Mouse (Mus musculus) stomach, embryonic 14.5 days (tissue): ENCODE results near the gene Krt33b. TPM values are rescaled to one million over a fixed set of nuclear protein-coding genes. Genes with fewer than 3 reads are reported as not detected.

ENCODE experiments used
- ATAC-seq: fragments of 200-750 bp; cut with Nextera tagmentation; 2 replicates; pipeline ENCODE4 v1.8.0; 2017; ENCODE audit warnings: low read depth, moderate TSS enrichment; ENCODE audit not compliant: insufficient number of reproducible peaks, insufficient read depth, low FRiP score
- H3K27ac ChIP-seq: fragments of 300-500 bp; sonication (generic); 2 replicates; pipeline ENCODE4 v1.5.1; 2014; ENCODE audit warnings: mild to moderate bottlenecking, low read length, moderate library complexity, mixed read lengths
- H3K27me3 ChIP-seq: fragments of 300-500 bp; sonication (generic); 2 replicates; pipeline ENCODE4 v1.6.1; 2014; ENCODE audit warnings: low read length, control low read depth, mixed read lengths; ENCODE audit not compliant: control insufficient read depth, insufficient read depth
- H3K36me3 ChIP-seq: fragments of 300-500 bp; sonication (generic); 2 replicates; pipeline ENCODE4 v1.6.1; 2014; ENCODE audit warnings: mild to moderate bottlenecking, control low read depth, low read length, moderate library complexity, mixed read lengths; ENCODE audit not compliant: control insufficient read depth, insufficient read depth
- H3K4me1 ChIP-seq: fragments of 300-500 bp; sonication (generic); 2 replicates; pipeline ENCODE4 v1.6.1; 2014; ENCODE audit warnings: low read length, control low read depth, mixed read lengths; ENCODE audit not compliant: control insufficient read depth, insufficient read depth
- H3K4me2 ChIP-seq: fragments of 300-500 bp; sonication (generic); replicated peaks from 2 replicates; pipeline ENCODE4 v1.6.1; 2014; ENCODE audit warnings: low read depth, low read length, control low read depth
- H3K4me3 ChIP-seq: fragments of 300-500 bp; sonication (generic); 2 replicates; pipeline ENCODE4 v1.5.1; 2014; ENCODE audit warnings: low read depth, low read length, control low read depth
- H3K9ac ChIP-seq: fragments of 300-500 bp; sonication (generic); replicated peaks from 2 replicates; pipeline ENCODE4 v1.6.1; 2014; ENCODE audit warnings: low read depth, mild to moderate bottlenecking, control low read depth, low read length, moderate library complexity, mixed read lengths
- H3K9me3 ChIP-seq: fragments of 300-500 bp; sonication (generic); 2 replicates; pipeline ENCODE4 v1.6.1; 2016; ENCODE audit warnings: low read depth, low read length, control low read depth; ENCODE audit not compliant: control insufficient read depth
- WGBS: fragments of 180-500 bp; shearing (Covaris S2); extraction: QIAGEN DNeasy Blood & Tissue Kit; methylation state at CpG from one replicate; pipeline ENCODE4 v1.1.7; 2014; 5-methylcytosine and 5-hydroxymethylcytosine counted together
- polyA plus RNA-seq: library from polyadenylated mRNA; unstranded; fragments of >200 nt; fragmentation: Nextera tagmentation; extraction: Ambion mirVana; gene quantifications from 2 replicates; pipeline ENCODE4 v1.2.1, GENCODE M21; 2014

Gene Krt33b
- polyA plus RNA-seq, 1 experiment from 2014 or later = 0.26 TPM

DNA sequence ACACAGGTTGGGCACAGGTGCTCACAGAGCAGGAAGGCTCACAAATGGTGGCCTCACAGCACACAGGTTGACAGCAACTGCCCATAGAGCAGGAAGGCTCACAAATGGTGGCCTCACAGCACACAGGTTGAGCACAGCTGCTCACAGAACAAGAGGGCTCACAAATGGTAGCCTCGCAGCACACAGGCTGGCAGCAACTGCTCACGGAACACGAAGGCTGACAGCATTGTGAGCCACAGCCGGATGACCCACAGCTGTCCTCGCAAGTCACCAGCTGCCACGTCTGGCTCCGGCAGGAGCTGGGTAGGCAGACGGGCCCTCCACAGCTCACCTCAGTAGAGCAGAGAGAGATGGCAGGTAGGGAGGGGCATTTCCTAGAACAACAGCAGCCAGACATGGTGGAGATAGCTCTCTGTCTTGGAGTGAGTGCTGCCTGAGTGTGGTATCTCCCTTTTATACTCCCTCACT lies 43.5 kb downstream of the Krt33b start, which contains the start of gene Krtap16-1:
Gene Krtap16-1 (minus strand): TSS at position 418 of the 468 bp plus-strand sequence.
- Histone ChIP-seq H3K4me3 (no peak within 1 kb of the TSS), H3K9me3 (no peaks in the 10 kb centered on the region), H3K27ac (no peak within 1 kb of the TSS), H3K36me3 (no peaks in the 10 kb centered on the region), H3K4me1 (no peaks in the 10 kb centered on the region), H3K27me3 (no peaks in the 10 kb centered on the region), H3K4me2 (no peak within 1 kb of the TSS), H3K9ac (no peak within 1 kb of the TSS)
- no peak for ATAC-seq
- 67% methylated on average over 8 of the region's 8 CpGs for WGBS

DNA sequence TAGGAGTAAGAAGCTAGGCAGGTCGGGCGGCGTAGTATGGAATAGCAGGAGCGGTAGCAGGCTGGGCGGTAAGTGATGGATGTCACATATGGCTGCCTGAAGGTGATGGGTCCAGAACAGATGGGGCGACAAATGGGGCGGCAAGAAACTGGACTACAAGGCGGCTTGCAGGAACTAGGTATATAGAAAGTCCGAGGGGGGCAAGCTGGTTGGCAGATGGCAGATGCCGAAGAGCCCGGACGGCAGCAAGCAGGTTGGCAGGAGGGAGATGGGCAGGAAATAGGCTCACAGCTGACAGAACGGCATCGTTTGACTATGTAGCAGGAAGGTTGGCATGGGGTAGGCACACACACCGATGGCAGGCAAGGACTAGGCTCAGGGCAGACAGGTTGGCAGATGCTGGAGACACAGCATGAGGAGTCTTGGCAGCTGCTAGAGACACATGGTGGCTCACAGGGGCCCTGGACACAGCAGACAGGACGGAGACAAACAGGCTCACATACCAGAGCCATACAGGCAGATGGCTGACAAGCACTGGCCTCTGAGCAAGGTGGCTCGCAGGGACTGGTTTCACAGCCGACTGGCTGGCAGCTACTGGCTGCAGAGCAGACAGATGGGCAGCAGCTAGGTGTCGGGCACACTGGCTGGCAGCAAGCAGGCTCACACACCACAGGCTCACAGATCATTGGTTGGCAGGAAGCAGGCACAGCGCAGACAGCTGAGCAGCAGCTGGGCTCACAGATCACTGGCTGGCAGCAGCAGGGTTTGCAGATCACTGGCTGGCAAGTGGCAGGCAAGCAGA lies 44.2 kb downstream of the Krt33b start:
- no peak overlapping the region for H3K4me3 ChIP-seq
- ATAC-seq = no peak
- no peaks in the 10 kb centered on the region for H3K36me3 ChIP-seq
- no peak overlapping the region for H3K27ac ChIP-seq
- no peak overlapping the region for H3K9ac ChIP-seq
- WGBS = 79% methylated on average over 20 of the region's 20 CpGs
- no peak overlapping the region for H3K4me2 ChIP-seq
- no peaks in the 10 kb centered on the region for H3K27me3 ChIP-seq
- H3K9me3 ChIP-seq = no peaks in the 10 kb centered on the region
- no peaks in the 10 kb centered on the region for H3K4me1 ChIP-seq

DNA sequence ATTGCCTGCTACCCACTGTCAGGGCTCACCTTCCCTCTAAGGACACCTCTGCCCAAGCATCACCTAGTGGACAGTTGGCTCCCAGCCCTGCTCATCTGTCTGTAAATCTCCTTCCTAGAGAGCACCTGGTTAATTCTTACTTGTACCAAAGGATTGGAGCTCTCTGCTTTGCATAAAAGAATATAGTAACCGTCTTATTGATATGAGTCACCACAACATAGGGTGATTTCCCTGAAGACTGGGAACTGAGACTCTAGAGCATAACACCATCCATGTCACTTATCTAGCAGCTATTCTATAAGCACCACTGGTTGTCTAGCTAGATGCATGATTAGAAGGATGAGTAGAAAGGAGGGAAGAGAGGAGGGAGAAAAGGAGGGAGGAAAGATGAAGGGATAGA lies 46.2 kb downstream of the Krt33b start:
- no peaks in the 10 kb centered on the region for H3K4me1 ChIP-seq
- H3K36me3 ChIP-seq = no peaks in the 10 kb centered on the region
- ATAC-seq = no peak
- WGBS = 93% methylated on average over 1 of the region's 1 CpGs
- no peaks in the 10 kb centered on the region for H3K27me3 ChIP-seq
- H3K27ac ChIP-seq = no peak overlapping the region
- no peak overlapping the region for H3K4me2 ChIP-seq
- H3K9ac ChIP-seq = no peak overlapping the region
- no peaks in the 10 kb centered on the region for H3K9me3 ChIP-seq
- H3K4me3 ChIP-seq = no peak overlapping the region

DNA sequence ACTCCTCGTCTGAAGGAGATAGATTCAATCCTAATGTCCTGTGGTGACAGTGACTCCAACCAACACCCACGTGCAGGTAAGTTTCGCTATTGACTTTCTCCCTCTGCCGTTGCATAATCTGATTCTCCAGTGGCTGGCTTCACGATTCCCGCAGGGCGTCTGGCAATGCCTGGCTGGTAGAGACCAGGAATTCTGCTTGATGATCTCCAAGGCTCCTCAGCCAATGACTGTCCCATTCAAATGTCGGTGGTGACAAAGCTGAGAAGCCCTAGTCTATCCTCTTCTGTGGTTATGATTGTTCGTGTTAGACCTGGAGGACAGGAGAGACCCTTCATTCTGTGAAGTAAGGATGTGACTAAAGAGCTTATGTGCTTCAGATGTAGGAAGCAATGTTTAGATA lies 46.9 kb downstream of the Krt33b start:
- Histone ChIP-seq H3K4me2 (no peak overlapping the region), H3K27me3 (no peaks in the 10 kb centered on the region), H3K9me3 (no peaks in the 10 kb centered on the region), H3K9ac (no peak overlapping the region), H3K4me3 (no peak overlapping the region), H3K4me1 (no peaks in the 10 kb centered on the region), H3K36me3 (no peaks in the 10 kb centered on the region), H3K27ac (no peak overlapping the region)
- no peak for ATAC-seq
- WGBS = 83% methylated on average over 9 of the region's 9 CpGs

DNA sequence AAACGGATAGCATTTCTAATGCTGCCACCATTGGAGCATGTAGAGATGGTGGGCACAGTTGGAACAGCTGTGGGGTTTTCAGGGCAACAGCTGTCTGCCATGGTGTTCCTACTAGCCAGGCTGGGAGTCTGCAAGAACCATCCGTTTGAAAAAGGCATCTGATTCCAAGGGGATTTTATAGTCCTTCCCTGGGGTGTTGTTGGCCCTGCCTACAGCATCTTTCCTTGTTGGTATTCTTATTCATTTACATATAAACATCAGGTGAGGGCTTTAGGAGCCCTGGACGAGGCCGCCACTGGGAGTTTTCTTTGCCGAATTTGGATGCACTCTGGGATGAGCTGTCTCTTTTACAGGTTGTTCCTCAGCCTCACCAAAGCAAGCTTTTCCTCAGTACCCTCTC lies 50.7 kb downstream of the Krt33b start, which contains the start of gene Krtap29-1:
Gene Krtap29-1 (minus strand): TSS at position 101 of the 400 bp plus-strand sequence.
- H3K4me1 ChIP-seq = no peaks in the 10 kb centered on the region
- no peaks in the 10 kb centered on the region for H3K9me3 ChIP-seq
- no peaks in the 10 kb centered on the region for H3K36me3 ChIP-seq
- H3K9ac ChIP-seq = no peak within 1 kb of the TSS
- no peak within 1 kb of the TSS for H3K4me3 ChIP-seq
- no peak for ATAC-seq
- 72% methylated on average over 5 of the region's 5 CpGs for WGBS
- no peaks in the 10 kb centered on the region for H3K27me3 ChIP-seq
- no peak within 1 kb of the TSS for H3K4me2 ChIP-seq
- H3K27ac ChIP-seq = no peak within 1 kb of the TSS

Other genes starting within 250 kb of the Krt33b start
- gene Krtap4-8, start 249.2 kb downstream of the Krt33b start, polyA plus RNA-seq = not detected in 2 replicates
- gene Krtap4-9, start 244.7 kb downstream of the Krt33b start, polyA plus RNA-seq = not detected in 2 replicates
- not detected in 2 replicates for gene Gm11596, start 236.4 kb downstream of the Krt33b start, polyA plus RNA-seq
- not detected in 2 replicates for gene Gm11569, start 230.9 kb downstream of the Krt33b start, polyA plus RNA-seq
- gene Gm11554, start 225.4 kb downstream of the Krt33b start, polyA plus RNA-seq = not detected in 2 replicates
- gene Krtap4-13, start 220.0 kb downstream of the Krt33b start, polyA plus RNA-seq = not detected in 2 replicates
- gene Gm11564, start 214.2 kb downstream of the Krt33b start, polyA plus RNA-seq = not detected in 2 replicates
- gene 2300003K06Rik, start 191.8 kb downstream of the Krt33b start, polyA plus RNA-seq = not detected in 2 replicates
- gene Krtap4-16, start 178.3 kb downstream of the Krt33b start, polyA plus RNA-seq = not detected in 2 replicates
- gene Gm11568, start 172.0 kb downstream of the Krt33b start, polyA plus RNA-seq = not detected in 2 replicates
- gene Gm11559, start 165.4 kb downstream of the Krt33b start, polyA plus RNA-seq = not detected in 2 replicates
- not detected in 2 replicates for gene Krtap9-1, start 156.5 kb downstream of the Krt33b start, polyA plus RNA-seq
- not detected in 2 replicates for gene Gm11567, start 150.7 kb downstream of the Krt33b start, polyA plus RNA-seq
- gene Krtap31-1, start 121.9 kb downstream of the Krt33b start, polyA plus RNA-seq = not detected in 2 replicates
- gene Gm11565, start 115.1 kb downstream of the Krt33b start, polyA plus RNA-seq = not detected in 2 replicates
- not detected in 2 replicates for gene Krtap31-2, start 93.6 kb downstream of the Krt33b start, polyA plus RNA-seq
- not detected in 2 replicates for gene Krtap9-5, start 81.4 kb downstream of the Krt33b start, polyA plus RNA-seq
- not detected in 2 replicates for gene Krtap29-1, start 50.8 kb downstream of the Krt33b start, polyA plus RNA-seq
- gene Krtap16-1, start 43.3 kb downstream of the Krt33b start, polyA plus RNA-seq = not detected in 2 replicates
- gene Krtap17-1, start 35.9 kb downstream of the Krt33b start, polyA plus RNA-seq = not detected in 2 replicates
- gene Krt33a, start 13.7 kb downstream of the Krt33b start, polyA plus RNA-seq = not detected in 2 replicates
- 0.36 TPM in 1 of 2 replicates, not detected in the other for gene Krt34, start 11.7 kb upstream of the Krt33b start, polyA plus RNA-seq
- gene Krt31, start 20.7 kb upstream of the Krt33b start, polyA plus RNA-seq = 0.67 and 0.69 TPM in 2 replicates
- not detected in 2 replicates for gene Krt32, start 58.4 kb upstream of the Krt33b start, polyA plus RNA-seq
- not detected in 2 replicates for gene Krt35, start 66.4 kb upstream of the Krt33b start, polyA plus RNA-seq
- gene Krt36, start 75.8 kb upstream of the Krt33b start, polyA plus RNA-seq = 0.29 and 0.35 TPM in 2 replicates
- 76.1 and 140 TPM in 2 replicates for gene Krt13, start 91.7 kb upstream of the Krt33b start, polyA plus RNA-seq
- gene Krt15, start 106.1 kb upstream of the Krt33b start, polyA plus RNA-seq = 215 and 241 TPM in 2 replicates
- gene Krt19, start 118.8 kb upstream of the Krt33b start, polyA plus RNA-seq = 387 and 441 TPM in 2 replicates
- not detected in 2 replicates for gene Krt9, start 163.4 kb upstream of the Krt33b start, polyA plus RNA-seq
- 4.8 and 5.0 TPM in 2 replicates for gene Krt14, start 177.7 kb upstream of the Krt33b start, polyA plus RNA-seq
- 0.22 and 0.38 TPM in 2 replicates for gene Krt16, start 219.0 kb upstream of the Krt33b start, polyA plus RNA-seq
- 26.7 and 30.7 TPM in 2 replicates for gene Krt17, start 231.2 kb upstream of the Krt33b start, polyA plus RNA-seq
- not detected in 2 replicates for gene Krt42, start 240.0 kb upstream of the Krt33b start, polyA plus RNA-seq